Mouse (Mus musculus): Measurements from ENCODE around the gene Mxra8.

DNA sequence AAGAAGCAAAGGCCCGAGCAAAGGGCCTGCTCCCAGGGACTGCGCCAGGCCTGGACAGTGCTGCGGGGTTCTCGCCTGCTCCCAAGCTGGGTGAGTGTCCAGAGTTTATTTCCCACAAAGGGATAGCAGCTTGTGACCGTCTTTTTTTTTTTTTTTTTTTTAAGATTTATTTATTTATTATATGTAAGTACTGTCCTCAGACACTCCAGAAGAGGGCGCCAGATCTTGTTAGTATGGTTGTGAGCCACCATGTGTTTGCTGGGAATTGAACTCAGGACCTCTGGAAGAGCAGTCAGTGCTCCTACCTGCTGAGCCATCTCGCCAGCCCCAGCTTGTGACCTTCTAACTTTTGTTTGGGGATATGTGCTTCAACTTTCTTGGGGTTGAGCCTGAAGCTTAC lies 18.5 kb upstream of the Mxra8 start:
- TF ChIP-seq CEBPB (IDR thresholded peaks at IDR 0.05; ENCODE audit: low read depth) (no peak), CTCF (IDR thresholded peaks at IDR 0.05; ENCODE audit: control insufficient read depth, insufficient read depth, insufficient read length) (no peak)
